In the genomic region with DNA sequence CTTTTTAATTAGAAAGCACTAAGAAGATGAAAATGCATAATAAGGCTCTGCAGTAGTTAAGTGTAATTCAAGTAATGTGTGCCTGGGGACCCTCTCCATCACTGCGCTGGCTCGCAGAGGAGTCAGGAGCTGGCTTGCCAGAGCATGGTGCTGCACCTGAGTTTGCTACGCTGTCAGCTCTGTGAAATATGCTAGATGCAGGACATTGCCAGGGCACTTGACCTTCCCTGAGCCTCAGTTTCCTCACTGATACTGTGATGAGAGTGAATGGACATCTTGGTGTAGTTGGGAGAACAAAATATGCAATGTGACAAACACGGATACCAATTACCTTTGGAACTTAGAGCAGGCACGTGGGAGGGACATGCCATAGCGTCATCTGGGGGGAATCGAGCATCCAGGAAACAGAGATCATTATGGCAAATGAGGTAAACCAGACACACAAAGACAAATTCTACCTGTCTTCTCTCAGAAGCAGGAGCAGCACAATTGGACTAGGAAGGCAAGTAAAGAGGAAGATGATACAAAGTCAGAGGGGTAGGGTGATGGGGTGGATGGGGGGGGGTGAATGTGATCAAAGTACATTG, we compare ENCODE assay signal across 18 mouse cellular contexts.
A peak's percentile ranks its signal among the peaks of the same experiment; 100 is the strongest.
DNase-seq lines count a peak whose midpoint lies in the region; ATAC-seq lines count a peak whose summit lies in the region.
"Had no signal": no experiment of that assay in that cellular context is flagged by ENCODE, and none has a peak within 500 bp of the region (broad histone marks: within the 10 kb centered on the region; RNA-seq: fewer than 3 reads in every experiment).

No protein-coding gene starts in this region.

- H3K4me3 ChIP-seq in hindbrain, embryonic 13.5 days: no peak overlapping the region
- no peak overlapping the region for H3K4me3 ChIP-seq in hindbrain, embryonic 11.5 days (ENCODE audit: low read depth, low read length)
- no peak overlapping the region for H3K4me3 ChIP-seq in embryonic facial prominence, embryonic 14.5 days (ENCODE audit: low read depth, low read length)
- no peak overlapping the region for H3K4me3 ChIP-seq in forebrain, embryonic 16.5 days (replicated peaks; ENCODE audit: low read length)
- H3K4me3 ChIP-seq in neural tube, embryonic 12.5 days: no peak overlapping the region
- H3K4me3 ChIP-seq: heart, embryonic 12.5 days had no signal

- H3K9ac ChIP-seq in hindbrain, embryonic 13.5 days: no peak overlapping the region
- H3K9ac ChIP-seq in hindbrain, embryonic 11.5 days (ENCODE audit: low read depth, low read length): no peak overlapping the region
- H3K9ac ChIP-seq in embryonic facial prominence, embryonic 14.5 days (ENCODE audit: low read depth, low read length): no peak overlapping the region
- no peak overlapping the region for H3K9ac ChIP-seq in forebrain, embryonic 16.5 days (replicated peaks; ENCODE audit: low read depth, low read length)
- no peak overlapping the region for H3K9ac ChIP-seq in neural tube, embryonic 12.5 days
- H3K9ac ChIP-seq: heart, embryonic 12.5 days had no signal

- ATAC-seq in hindbrain, embryonic 13.5 days (ENCODE audit: low FRiP score): peak; percentile 88
- ATAC-seq in hindbrain, embryonic 11.5 days (ENCODE audit: low FRiP score): no peak
- peak; percentile 78; the same call in 1 of the 2 replicates for ATAC-seq in embryonic facial prominence, embryonic 14.5 days (ENCODE audit: low read depth)
- ATAC-seq in forebrain, embryonic 16.5 days: peak; percentile 91
- ATAC-seq in neural tube, embryonic 12.5 days (ENCODE audit: low FRiP score, low read depth): peak; percentile 83

- WGBS in hindbrain, embryonic 13.5 days: 45% methylated on average over 7 of the region's 7 CpGs
- 77% methylated on average over 7 of the region's 7 CpGs for WGBS in hindbrain, embryonic 11.5 days
- WGBS in embryonic facial prominence, embryonic 14.5 days: 48% methylated on average over 7 of the region's 7 CpGs
- 26% methylated on average over 7 of the region's 7 CpGs for WGBS in forebrain, embryonic 16.5 days
- 65% methylated on average over 7 of the region's 7 CpGs for WGBS in neural tube, embryonic 12.5 days

- H3K27me3 ChIP-seq in hindbrain, embryonic 13.5 days: no peaks in the 10 kb centered on the region
- H3K27me3 ChIP-seq in hindbrain, embryonic 11.5 days (ENCODE audit: control insufficient read depth, insufficient read depth, low read length): no peaks in the 10 kb centered on the region
- no peaks in the 10 kb centered on the region for H3K27me3 ChIP-seq in embryonic facial prominence, embryonic 14.5 days (replicated peaks; ENCODE audit: control insufficient read depth, insufficient read depth, low read length)
- H3K27me3 ChIP-seq in forebrain, embryonic 16.5 days (replicated peaks; ENCODE audit: control insufficient read depth, insufficient read depth, low read length): no peaks in the 10 kb centered on the region
- H3K27me3 ChIP-seq in neural tube, embryonic 12.5 days (replicated peaks): no peaks in the 10 kb centered on the region
- H3K27me3 ChIP-seq: CH12.LX; heart, embryonic 12.5 days had no signal

- H3K9me3 ChIP-seq in hindbrain, embryonic 13.5 days: no peaks in the 10 kb centered on the region
- H3K9me3 ChIP-seq in hindbrain, embryonic 11.5 days (ENCODE audit: control insufficient read depth, low read length): no peaks in the 10 kb centered on the region
- no peaks in the 10 kb centered on the region for H3K9me3 ChIP-seq in embryonic facial prominence, embryonic 14.5 days (ENCODE audit: control insufficient read depth, low read length)
- H3K9me3 ChIP-seq in forebrain, embryonic 16.5 days (ENCODE audit: control insufficient read depth, low read length): no peaks in the 10 kb centered on the region
- no peaks in the 10 kb centered on the region for H3K9me3 ChIP-seq in neural tube, embryonic 12.5 days
- H3K9me3 ChIP-seq: heart, embryonic 12.5 days had no signal

- DNase-seq in hindbrain, embryonic 11.5 days (ENCODE audit: low spot score): no peak
- no peak for DNase-seq in embryonic facial prominence, embryonic 14.5 days (ENCODE audit: low spot score)
- no peak for DNase-seq in ovary, postnatal 14 days (ENCODE audit: low spot score)
- no peak for DNase-seq in right cerebral cortex, postnatal 25 days
- DNase-seq: adrenal gland, postnatal 14 days; cerebellum, postnatal 10 days; heart, postnatal 14 days; kidney, adult 8-10 months; kidney, postnatal 4 days; lung, adult 18-20 months; lung, postnatal 14 days; right cerebral cortex, postnatal 14 days had no signal

- H3K4me2 ChIP-seq in hindbrain, embryonic 13.5 days: peak overlapping the region; percentile 19; the same call in 1 of the 2 replicates
- no peak overlapping the region for H3K4me2 ChIP-seq in hindbrain, embryonic 11.5 days (replicated peaks; ENCODE audit: low read depth, low read length)
- H3K4me2 ChIP-seq in embryonic facial prominence, embryonic 14.5 days (ENCODE audit: low read depth, low read length): no peak overlapping the region
- H3K4me2 ChIP-seq in forebrain, embryonic 16.5 days (ENCODE audit: low read length): no peak overlapping the region
- no peak overlapping the region for H3K4me2 ChIP-seq in neural tube, embryonic 12.5 days (replicated peaks)
- H3K4me2 ChIP-seq: heart, embryonic 12.5 days; liver, embryonic 11.5 days had no signal

- no peaks in the 10 kb centered on the region for H3K36me3 ChIP-seq in hindbrain, embryonic 13.5 days
- H3K36me3 ChIP-seq in hindbrain, embryonic 11.5 days (ENCODE audit: control insufficient read depth, insufficient read depth, low read length): no peaks in the 10 kb centered on the region
- H3K36me3 ChIP-seq in embryonic facial prominence, embryonic 14.5 days (ENCODE audit: control insufficient read depth, insufficient read depth, low read length): no peaks in the 10 kb centered on the region
- H3K36me3 ChIP-seq in forebrain, embryonic 16.5 days (ENCODE audit: control insufficient read depth, insufficient read depth): no peaks in the 10 kb centered on the region
- H3K36me3 ChIP-seq in neural tube, embryonic 12.5 days: no peaks in the 10 kb centered on the region
- H3K36me3 ChIP-seq: heart, embryonic 12.5 days had no signal

- no peak overlapping the region for H3K27ac ChIP-seq in hindbrain, embryonic 13.5 days
- H3K27ac ChIP-seq in hindbrain, embryonic 11.5 days (ENCODE audit: low read depth, low read length): no peak overlapping the region
- no peak overlapping the region for H3K27ac ChIP-seq in embryonic facial prominence, embryonic 14.5 days (replicated peaks; ENCODE audit: low read depth, low read length)
- H3K27ac ChIP-seq in forebrain, embryonic 16.5 days (ENCODE audit: low read length): no peak overlapping the region
- H3K27ac ChIP-seq in neural tube, embryonic 12.5 days: no peak overlapping the region

- peaks cover 12% of the 10 kb centered on the region for H3K4me1 ChIP-seq in hindbrain, embryonic 13.5 days (replicated peaks)
- H3K4me1 ChIP-seq in hindbrain, embryonic 11.5 days (replicated peaks; ENCODE audit: control insufficient read depth, insufficient read depth, low read length): no peaks in the 10 kb centered on the region
- no peaks in the 10 kb centered on the region for H3K4me1 ChIP-seq in embryonic facial prominence, embryonic 14.5 days (ENCODE audit: control insufficient read depth, insufficient read depth, low read length)
- H3K4me1 ChIP-seq in forebrain, embryonic 16.5 days (replicated peaks; ENCODE audit: control insufficient read depth, insufficient read depth, low read length): peaks cover 6% of the 10 kb centered on the region; the same call in 1 of the 2 replicates
- H3K4me1 ChIP-seq in neural tube, embryonic 12.5 days: peaks cover 14% of the 10 kb centered on the region
- H3K4me1 ChIP-seq: heart, embryonic 12.5 days had no signal
